ENCODE assay signal across 10 mouse cellular contexts in the genomic region with DNA sequence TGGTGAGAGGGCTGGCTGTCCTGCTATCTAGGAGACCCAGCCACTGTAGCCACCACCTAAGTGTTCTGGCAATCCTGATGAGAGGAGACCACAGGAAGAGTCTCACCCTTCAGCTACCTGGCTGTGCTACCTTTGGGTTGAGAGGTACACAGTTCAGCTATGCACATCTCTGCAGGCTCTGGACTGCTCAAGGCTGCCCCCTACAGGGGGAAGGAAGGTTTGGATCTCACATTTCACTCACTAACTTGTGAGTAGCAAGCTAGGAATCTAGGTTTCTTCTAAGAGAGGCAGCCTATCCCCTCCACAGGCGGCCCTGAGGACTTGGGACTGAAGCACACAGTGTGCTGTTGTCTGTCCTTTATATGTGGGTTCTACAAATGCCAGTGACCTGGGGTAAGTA. TPM values are rescaled to one million over a fixed set of nuclear protein-coding genes. Genes with fewer than 3 reads are reported as not detected.
DNase-seq lines count a peak whose midpoint lies in the region; ATAC-seq and TF ChIP-seq lines count a peak whose summit lies in the region.
"Had no signal": no experiment of that assay in that cellular context is flagged by ENCODE, and none has a peak within 500 bp of the region (broad histone marks: within the 10 kb centered on the region; RNA-seq: fewer than 3 reads in every experiment).

No protein-coding gene starts in this region.

- ATAC-seq in Patski: no peak
- ATAC-seq in megakaryocyte-erythroid progenitor cell, adult 5-6 weeks (replicated peaks; ENCODE audit: low FRiP score, low TSS enrichment, poor library complexity, severe bottlenecking): peak; percentile 34
- no peak for ATAC-seq in midbrain, embryonic 16.5 days

- DNase-seq in layer of hippocampus, adult 2 months (ENCODE audit: low spot score in 2 of 2): no peak
- no peak for DNase-seq in layer of hippocampus, postnatal 36 days
- no peak for DNase-seq in Patski (ENCODE audit: low read depth, low spot score)
- peak; percentile 52 for DNase-seq in embryo, embryonic 10.5 days (ENCODE audit: low spot score)
- no peak for DNase-seq in cerebellum, postnatal 36 days
- DNase-seq: cerebellum, adult 8-10 months had no signal

- H3K27me3 ChIP-seq in Patski: peaks cover 42% of the 10 kb centered on the region
- H3K27me3 ChIP-seq in midbrain, embryonic 16.5 days (ENCODE audit: control insufficient read depth, insufficient read depth, low read depth, low read length): no peaks in the 10 kb centered on the region

- no peak overlapping the region for H3K4me3 ChIP-seq in layer of hippocampus, adult 2 months
- H3K4me3 ChIP-seq in midbrain, embryonic 16.5 days (ENCODE audit: low read depth, low read length): no peak overlapping the region

- H3K4me2 ChIP-seq in midbrain, embryonic 16.5 days (ENCODE audit: low read length): no peak overlapping the region

- in situ Hi-C loops in Patski (cut with MboI; ENCODE audit: low pct_unique_long_range_greater_than_20kb): no loop called here

- TF ChIP-seq CTCF in layer of hippocampus, adult 2 months (conservative IDR thresholded peaks at IDR 0.05): peak; percentile 71
- TF ChIP-seq CTCF in Patski (IDR thresholded peaks at IDR 0.05): peak; percentile 67

- CTCF ChIA-PET in Patski (lab: Charles Lee): interaction anchor here (1.2 to 1.9 kb wide), 2 partner anchors 11 to 26 kb away, joined by 6 to 7 read pairs; no protein-coding TSS in a partner anchor

- no peak overlapping the region for H3K27ac ChIP-seq in layer of hippocampus, adult 2 months
- H3K27ac ChIP-seq in midbrain, embryonic 16.5 days (ENCODE audit: low read length): no peak overlapping the region

- no peak overlapping the region for H3K9ac ChIP-seq in midbrain, embryonic 16.5 days (ENCODE audit: low read depth, low read length)

- WGBS in midbrain, embryonic 16.5 days: 28% methylated on average over 1 of the region's 1 CpGs

- POLR2A ChIA-PET in Patski (lab: Charles Lee): interaction anchor here (0.7 kb wide), 1 partner anchor 61 kb away, joined by 3 read pairs; no protein-coding TSS in a partner anchor

- H3K4me1 ChIP-seq in midbrain, embryonic 16.5 days (ENCODE audit: control insufficient read depth, insufficient read depth, low read length): no peaks in the 10 kb centered on the region

- no peaks in the 10 kb centered on the region for H3K36me3 ChIP-seq in midbrain, embryonic 16.5 days (ENCODE audit: control insufficient read depth, insufficient read depth, low read length)

- no peaks in the 10 kb centered on the region for H3K9me3 ChIP-seq in midbrain, embryonic 16.5 days (replicated peaks; ENCODE audit: control insufficient read depth, low read length, poor library complexity, severe bottlenecking)

RNA-seq across cellular contexts. Expression of a gene that starts 16.6 kb away (rescaled TPM):
- not detected for total RNA-seq in layer of hippocampus, adult 2 months (2021)
- not detected for total RNA-seq in layer of hippocampus, postnatal 36 days (2021)
- not detected for polyA plus RNA-seq in Patski (2021)
- not detected in 2 replicates for total RNA-seq in megakaryocyte-erythroid progenitor cell, adult 5-6 weeks (2014; fragmentation: Nextera tagmentation)
- not detected in 2 replicates for total RNA-seq in megakaryocyte-erythroid progenitor cell, adult 5-6 weeks (2017)
- not detected in 2 replicates for polyA plus RNA-seq in midbrain, embryonic 16.5 days (2015; fragmentation: Nextera tagmentation; extraction: Ambion mirVana)
- total RNA-seq: heart, adult 18-20 months had no signal
- polyA plus RNA-seq: neural tube, embryonic 14.5 days had no signal

RNA-seq across cellular contexts. Expression of a gene that starts 53.9 kb away (rescaled TPM):
- 10 to 100 TPM; 37.0 to 44.7 TPM for total RNA-seq in layer of hippocampus, adult 2 months (2021)
- total RNA-seq in layer of hippocampus, postnatal 36 days (2021): 10 to 100 TPM; 42.5 to 47.1 TPM
- 8.9 TPM for polyA plus RNA-seq in Patski (2021)
- total RNA-seq in megakaryocyte-erythroid progenitor cell, adult 5-6 weeks (2014; fragmentation: Nextera tagmentation): 4.8 and 9.6 TPM in 2 replicates
- 2.7 and 4.5 TPM in 2 replicates for total RNA-seq in megakaryocyte-erythroid progenitor cell, adult 5-6 weeks (2017)
- 18.8 and 20.3 TPM in 2 replicates for polyA plus RNA-seq in midbrain, embryonic 16.5 days (2015; fragmentation: Nextera tagmentation; extraction: Ambion mirVana)
